Mouse (Mus musculus) CH12.LX (cell line): ENCODE measurements around the gene Serbp1. TPM values are rescaled to one million over a fixed set of nuclear protein-coding genes. Genes with fewer than 3 reads are reported as not detected.

ENCODE experiments used
- DNase-seq: peaks from one replicate; pipeline ENCODE4 v3.0.0-alpha.2; 2013; ENCODE audit errors: extremely low read depth
- H3K27ac ChIP-seq: 2 replicates; pipeline ENCODE4 v1.5.1; 2012; ENCODE audit warnings: low read depth, mild to moderate bottlenecking, control low read depth, moderate library complexity; ENCODE audit not compliant: insufficient read depth
- H3K27me3 ChIP-seq: replicated peaks from 2 replicates; pipeline ENCODE3; 2012; ENCODE audit warnings: inconsistent platforms
- H3K36me3 ChIP-seq, 2 experiments: replicated peaks in 1 of 2; 2 replicates each; pipeline versions ENCODE3 to v1.6.1; 2012; ENCODE audit warnings: inconsistent platforms in 1 of 2, low read length in 1 of 2, mild to moderate bottlenecking in 1 of 2, mixed read lengths in 1 of 2, moderate library complexity in 1 of 2; ENCODE audit not compliant: control insufficient read depth in 1 of 2, insufficient read depth in 1 of 2
- H3K4me1 ChIP-seq, 2 experiments: 2 replicates each; pipeline ENCODE4 v1.6.1; 2012; ENCODE audit warnings: inconsistent platforms in 1 of 2, moderate library complexity in 1 of 2; ENCODE audit not compliant: insufficient read depth in 2 of 2, control insufficient read depth in 1 of 2
- H3K4me2 ChIP-seq: 2 replicates; pipeline ENCODE4 v1.6.1; 2012; ENCODE audit warnings: low read depth, mild to moderate bottlenecking, control low read depth; ENCODE audit not compliant: poor library complexity, insufficient read depth, severe bottlenecking
- H3K4me3 ChIP-seq, 3 experiments: fragments of 150-350 bp in 1 of 3; sonication (generic) in 1 of 3; replicated peaks in 1 of 3; 2 replicates each; pipeline versions ENCODE3 to v1.5.1; 2011 to 2012; ENCODE audit warnings: low read depth in 2 of 3, low read length in 2 of 3, mild to moderate bottlenecking in 2 of 3, moderate library complexity in 2 of 3, control low read depth in 1 of 3, improper control_type of control experiment in 1 of 3, inconsistent platforms in 1 of 3, mixed read lengths in 1 of 3; ENCODE audit not compliant: poor library complexity in 1 of 3
- H3K79me2 ChIP-seq: replicated peaks from 2 replicates; pipeline ENCODE4 v1.6.1; 2012; ENCODE audit warnings: mild to moderate bottlenecking, moderate library complexity; ENCODE audit not compliant: control insufficient read depth, poor library complexity, insufficient read depth, severe bottlenecking; ENCODE audit errors: extremely low read depth
- H3K9ac ChIP-seq: 2 replicates; pipeline ENCODE4 v1.6.1; 2012; ENCODE audit warnings: low read depth, mild to moderate bottlenecking, control low read depth, moderate library complexity; ENCODE audit not compliant: insufficient read depth
- H3K9me3 ChIP-seq: replicated peaks from 2 replicates; pipeline ENCODE3; 2012; ENCODE audit warnings: low read length, inconsistent platforms, mixed read lengths
- CHD1 ChIP-seq: IDR thresholded peaks from 2 replicates; pipeline ENCODE4 v1.6.1; 2012; ENCODE audit warnings: low read depth, low read length, improper control_type of control experiment, inconsistent platforms
- CHD2 ChIP-seq: IDR thresholded peaks from 2 replicates; pipeline ENCODE4 v1.6.1; 2011; ENCODE audit warnings: low read length, improper control_type of control experiment
- CTCF ChIP-seq, 2 experiments: IDR thresholded peaks in 1 of 2; conservative IDR thresholded peaks in 1 of 2; 2 replicates each; pipeline ENCODE4 v1.5.1; 2011 to 2012; ENCODE audit warnings: low read depth in 2 of 2, low read length in 2 of 2, improper control_type of control experiment in 1 of 2, inconsistent platforms in 1 of 2, mild to moderate bottlenecking in 1 of 2, moderate library complexity in 1 of 2
- EP300 ChIP-seq: IDR thresholded peaks from 2 replicates; pipeline ENCODE4 v1.6.1; 2011; ENCODE audit warnings: low read length, improper control_type of control experiment
- IRF4 ChIP-seq: IDR thresholded peaks from 2 replicates; pipeline ENCODE4 v1.6.1; 2014; ENCODE audit warnings: low read depth, mild to moderate bottlenecking, inconsistent platforms, low read length, improper control_type of control experiment
- JUN ChIP-seq: IDR thresholded peaks from 2 replicates; pipeline ENCODE4 v1.6.1; 2011; ENCODE audit warnings: low read depth, mild to moderate bottlenecking, low read length, improper control_type of control experiment, moderate library complexity; ENCODE audit not compliant: insufficient read depth
- MAX ChIP-seq: IDR thresholded peaks from 2 replicates; pipeline ENCODE4 v1.6.1; 2011; ENCODE audit warnings: low read length, improper control_type of control experiment
- MEF2A ChIP-seq: IDR thresholded peaks from 2 replicates; pipeline ENCODE4 v1.6.1; 2014; ENCODE audit warnings: low read depth, mild to moderate bottlenecking, inconsistent platforms, low read length, improper control_type of control experiment, borderline replicate concordance
- MXI1 ChIP-seq: IDR thresholded peaks from 2 replicates; pipeline ENCODE4 v1.6.1; 2011; ENCODE audit warnings: mild to moderate bottlenecking, low read depth, low read length, improper control_type of control experiment
- PAX5 ChIP-seq: IDR thresholded peaks from 2 replicates; pipeline ENCODE4 v1.6.1; 2012; ENCODE audit warnings: low read length, inconsistent platforms, mixed read lengths
- POLR2A ChIP-seq: IDR thresholded peaks from 2 replicates; pipeline ENCODE4 v1.6.1; 2011; ENCODE audit warnings: low read depth, mild to moderate bottlenecking, improper control_type of control experiment, low read length
- SMC3 ChIP-seq: IDR thresholded peaks from 2 replicates; pipeline ENCODE4 v1.6.1; 2011; ENCODE audit warnings: low read depth, low read length, improper control_type of control experiment
- USF2 ChIP-seq: conservative IDR thresholded peaks from 2 replicates; pipeline ENCODE4 v1.6.1; 2011; ENCODE audit warnings: low read depth, low read length, improper control_type of control experiment
- ZMIZ1 ChIP-seq: IDR thresholded peaks from 2 replicates; pipeline ENCODE4 v1.6.1; 2012; ENCODE audit warnings: low read depth, mild to moderate bottlenecking, inconsistent platforms, low read length, improper control_type of control experiment
- ZNF384 ChIP-seq: IDR thresholded peaks from 2 replicates; pipeline ENCODE4 v1.6.1; 2012; ENCODE audit warnings: low read depth, low read length, improper control_type of control experiment, inconsistent platforms
- dilution Hi-C: fragments of 300-500 bp; cut with MboI; formaldehyde crosslinking; loops from 2 replicates; pipeline ENCODE4 v1.14.3; 2020; ENCODE audit warnings: low sequenced_read_pairs; ENCODE audit not compliant: extremely low pct_unique_long_range_greater_than_20kb, extremely low pct_ligation_motif_present
- in situ Hi-C: fragments of 300-500 bp; cut with MboI; formaldehyde crosslinking; loops from 3 replicates; pipeline ENCODE4 v1.14.3; 2019; ENCODE audit warnings: low sequenced_read_pairs, low pct_ligation_motif_present, low pct_unique_long_range_greater_than_20kb, mixed read lengths
- polyA plus RNA-seq: library from polyadenylated mRNA; unstranded; fragments of >175 nt; gene quantifications from 2 replicates; pipeline ENCODE4 v1.2.1, GENCODE M21; 2012; ENCODE audit warnings: low read depth; ENCODE audit not compliant: insufficient read length
- total RNA-seq, 2 experiments: library from RNA; depleted of rRNA; stranded (reverse); fragments of 300-350 nt in 1 of 2; fragments of >200 nt in 1 of 2; gene quantifications; 2 replicates each; pipeline ENCODE4 v1.2.3; 2012 to 2014

The Serbp1 gene
- total and polyA plus RNA-seq, 3 experiments: 828 to 2,454 (median 835) TPM

DNA sequence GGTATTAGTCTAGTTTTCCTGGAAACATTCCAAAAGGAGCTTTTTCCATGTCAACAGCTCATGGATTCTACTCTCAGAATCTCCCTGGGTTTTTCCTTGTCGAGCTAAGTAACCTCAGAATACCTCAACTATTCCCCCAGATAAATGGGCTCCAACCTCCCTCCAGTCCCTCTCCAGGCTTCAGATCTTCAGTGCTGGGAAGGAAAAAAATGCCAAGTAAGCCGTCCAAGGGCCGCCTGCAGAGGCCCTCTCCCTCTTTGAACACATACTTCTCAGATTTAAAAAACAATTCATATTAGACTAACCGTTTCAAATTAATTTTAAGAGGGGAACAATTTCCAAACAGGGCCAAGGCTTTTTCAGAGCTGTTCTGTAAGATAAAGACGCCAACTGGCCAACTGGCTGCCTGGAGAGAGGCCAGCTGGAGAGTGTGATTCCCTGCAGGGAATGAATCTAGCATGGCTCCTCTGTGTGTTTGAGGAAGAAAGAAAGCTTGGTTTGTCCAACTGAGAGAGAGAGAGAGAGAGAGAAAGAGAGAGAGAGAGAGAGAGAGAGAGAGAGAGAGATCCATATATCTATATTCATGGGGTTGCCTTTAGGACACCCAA, 37.2 kb upstream of the Serbp1 start:
- H3K4me1 ChIP-seq: no peaks in the 10 kb centered on the region
- TF ChIP-seq CHD2: no peak
- no peak for TF ChIP-seq JUN
- TF ChIP-seq EP300: no peak
- no peak for TF ChIP-seq POLR2A
- no peak for TF ChIP-seq MAX
- no peak for TF ChIP-seq CTCF (conservative IDR thresholded peaks at IDR 0.05 in 1 of 2, IDR thresholded peaks at IDR 0.05 in 1 of 2; ENCODE audit: low read depth in 2 of 2, low read length in 2 of 2)
- TF ChIP-seq CHD1: no peak
- TF ChIP-seq PAX5: no peak
- TF ChIP-seq SMC3: no peak
- no peak for TF ChIP-seq MEF2A
- TF ChIP-seq ZMIZ1: no peak
- TF ChIP-seq IRF4: no peak
- TF ChIP-seq ZNF384: no peak
- in situ Hi-C loops: no loop called here
- H3K27me3 ChIP-seq: no peaks in the 10 kb centered on the region
- no peaks in the 10 kb centered on the region for H3K79me2 ChIP-seq
- dilution Hi-C loops: no loop called here
- H3K4me2 ChIP-seq: no peak overlapping the region
- H3K4me3 ChIP-seq: no peak overlapping the region
- DNase-seq: no peak
- H3K9ac ChIP-seq: no peak overlapping the region
- no peaks in the 10 kb centered on the region for H3K9me3 ChIP-seq
- no peaks in the 10 kb centered on the region for H3K36me3 ChIP-seq
- no peak overlapping the region for H3K27ac ChIP-seq

DNA sequence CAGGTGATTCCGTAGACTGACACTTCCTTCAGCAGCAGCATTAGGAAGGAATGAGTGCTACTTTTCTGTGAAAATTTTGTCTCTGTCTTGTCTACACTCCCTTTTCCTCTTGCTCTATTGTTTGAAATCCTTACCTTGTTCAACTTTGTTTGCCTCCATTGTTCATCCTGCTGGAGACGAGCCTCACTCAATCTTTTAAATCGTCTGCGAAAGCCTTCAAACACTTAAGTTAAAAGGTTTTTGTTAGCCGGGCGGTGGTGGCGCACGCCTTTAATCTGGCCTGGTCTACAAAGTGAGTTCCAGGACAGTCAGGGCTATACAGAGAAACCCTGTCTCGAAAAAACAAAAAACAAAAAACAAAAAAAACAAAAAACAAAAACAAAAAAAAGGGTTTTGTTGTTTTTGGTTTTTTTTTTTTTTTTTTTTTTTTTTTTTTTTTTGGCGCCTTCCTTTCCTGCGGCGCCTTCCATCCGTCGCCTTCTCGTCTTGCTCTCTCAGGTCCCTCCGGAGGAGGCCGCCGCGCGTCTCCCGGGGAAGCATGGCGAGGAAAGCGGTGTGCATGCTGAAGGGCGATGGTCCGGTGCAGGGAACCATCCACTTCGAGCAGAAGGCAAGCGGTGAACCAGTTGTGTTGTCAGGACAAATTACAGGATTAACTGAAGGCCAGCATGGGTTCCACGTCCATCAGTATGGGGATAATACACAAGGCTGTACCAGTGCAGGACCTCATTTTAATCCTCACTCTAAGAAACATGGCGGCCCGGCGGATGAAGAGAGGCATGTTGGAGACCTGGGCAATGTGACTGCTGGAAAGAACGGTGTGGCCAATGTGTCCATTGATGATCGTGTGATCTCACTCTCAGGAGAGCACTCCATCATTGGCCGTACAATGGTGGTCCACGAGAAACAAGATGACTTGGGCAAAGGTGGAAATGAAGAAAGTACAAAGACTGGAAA, 32.6 kb upstream of the Serbp1 start:
- Histone ChIP-seq H3K4me2 (no peak overlapping the region), H3K9me3 (no peaks in the 10 kb centered on the region), H3K36me3 (no peaks in the 10 kb centered on the region), H3K4me3 (no peak overlapping the region), H3K27ac (no peak overlapping the region), H3K9ac (no peak overlapping the region), H3K79me2 (no peaks in the 10 kb centered on the region), H3K27me3 (no peaks in the 10 kb centered on the region), H3K4me1 (no peaks in the 10 kb centered on the region)
- TF ChIP-seq USF2: no peak
- TF ChIP-seq MXI1: no peak
- no peak for DNase-seq
- dilution Hi-C loops: no loop called here
- in situ Hi-C loops: no loop called here
